Mouse (Mus musculus): ENCODE measurements around the gene Ube2cbp.

DNA sequence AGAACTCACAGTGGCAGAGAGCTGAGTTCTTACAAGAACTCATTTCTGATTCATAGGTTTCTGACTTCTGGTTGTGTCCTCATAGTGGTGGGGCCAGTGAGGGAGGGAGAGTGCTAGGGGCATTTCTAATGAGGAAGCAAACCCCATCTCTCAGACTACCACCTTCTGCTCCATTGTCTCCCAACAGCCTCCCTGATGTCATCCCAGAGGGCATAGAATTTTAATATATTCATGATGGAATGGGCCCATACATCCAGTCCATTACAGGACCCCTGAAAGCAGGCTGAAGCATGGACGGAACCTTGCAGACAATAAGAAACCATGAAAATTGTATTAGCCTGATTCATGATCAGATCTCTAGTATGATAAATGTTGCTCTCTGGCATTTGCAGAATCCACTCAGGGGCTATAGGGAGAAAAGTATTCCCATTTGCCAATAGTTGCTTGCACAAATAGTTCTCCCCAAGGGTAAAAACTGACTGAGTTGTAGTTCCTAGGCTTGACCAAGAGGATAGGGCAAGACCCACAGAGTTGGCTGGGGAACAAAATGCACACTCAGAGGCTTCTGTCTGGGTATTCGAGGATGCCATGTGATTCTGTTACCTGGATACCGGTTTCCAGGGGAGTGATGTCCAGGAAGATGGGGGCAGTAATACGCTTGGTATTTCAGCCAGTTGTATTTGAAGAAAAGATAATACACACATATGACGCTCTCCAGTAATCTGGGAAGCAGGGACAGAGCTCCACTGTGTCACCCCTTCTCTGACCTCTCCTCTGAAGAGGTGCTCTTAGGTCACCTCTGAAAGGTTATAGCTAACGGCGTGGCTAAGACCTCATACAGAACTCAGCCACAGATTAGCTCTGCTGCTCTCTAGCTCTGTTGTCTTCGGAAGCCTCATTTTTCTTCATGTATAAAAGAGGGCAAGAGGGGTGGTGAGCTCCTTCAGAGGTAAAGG lies 167.8 kb downstream of the Ube2cbp start:
- no peak for TF ChIP-seq CTCF (IDR thresholded peaks at IDR 0.05; ENCODE audit: control insufficient read depth, insufficient read depth, insufficient read length)
- TF ChIP-seq CEBPB (IDR thresholded peaks at IDR 0.05; ENCODE audit: low read depth) = no peak
- no peak for TF ChIP-seq USF1 (IDR thresholded peaks at IDR 0.05; ENCODE audit: low read depth)
- TF ChIP-seq MYOG (IDR thresholded peaks at IDR 0.05; ENCODE audit: control insufficient read depth, extremely low read depth, insufficient read length) = no peak
- TF ChIP-seq MAX (IDR thresholded peaks at IDR 0.05) = no peak
- no peak for TF ChIP-seq FOSL1 (IDR thresholded peaks at IDR 0.05; ENCODE audit: insufficient read depth, low read length, poor library complexity, severe bottlenecking)
- TF ChIP-seq MYOD1 (IDR thresholded peaks at IDR 0.05; ENCODE audit: control insufficient read depth, insufficient read length, low read depth) = no peak
